Mouse (Mus musculus) retina, adult 2 months (tissue): ENCODE data around the gene Zfp57.
A peak's percentile ranks its signal among the peaks of the same experiment; 100 is the strongest.
"Not testable (repeated sequence)": the region's sequence is repeated elsewhere in the genome, so short reads cannot be mapped to it uniquely, and the experiment has no call there.

Source experiments
- DNase-seq: peaks from one replicate; pipeline ENCODE4 v3.0.0-alpha.2; 2012; ENCODE audit warnings: low read depth, low spot score

The Zfp57 gene

GRCm38 (mm10) chr17:36995448-36995847 lies 5.5 kb upstream of the Zfp57 start:
- DNase-seq, result no peak

- DNase-seq, result peak; percentile 26
Measured at GRCm38 (mm10) chr17:36997033-36997735, 3.8 kb upstream of the Zfp57 start.

- DNase-seq, result no peak
Measured at GRCm38 (mm10) chr17:36998477-36998876, 2.5 kb upstream of the Zfp57 start.

GRCm38 (mm10) chr17:37002364-37003330 lies 1.7 kb downstream of the Zfp57 start:
- no peak for DNase-seq

- no peak for DNase-seq
Measured at GRCm38 (mm10) chr17:37003366-37003765, 2.4 kb downstream of the Zfp57 start.

GRCm38 (mm10) chr17:37008161-37008560 lies 7.2 kb downstream of the Zfp57 start:
- no peak for DNase-seq

- no peak for DNase-seq
Measured at GRCm38 (mm10) chr17:37009460-37010042, 8.6 kb downstream of the Zfp57 start.

GRCm38 (mm10) chr17:37011719-37012118 lies 10.8 kb downstream of the Zfp57 start:
- DNase-seq, result no peak

- no peak for DNase-seq
Measured at GRCm38 (mm10) chr17:37012141-37012540, 11.2 kb downstream of the Zfp57 start.

GRCm38 (mm10) chr17:37016333-37016732 lies 15.4 kb downstream of the Zfp57 start:
- no peak for DNase-seq

GRCm38 (mm10) chr17:37018328-37018727 lies 17.4 kb downstream of the Zfp57 start:
- DNase-seq, result no peak

- DNase-seq, result not testable (repeated sequence)
Measured at GRCm38 (mm10) chr17:37019242-37019641, 18.3 kb downstream of the Zfp57 start.

GRCm38 (mm10) chr17:37022628-37023576 lies 21.9 kb downstream of the Zfp57 start, which contains the start of gene Mog:
Gene Mog, minus strand, starts transcription at chr17:37023398.
- DNase-seq, result no peak

GRCm38 (mm10) chr17:37026425-37026824 lies 25.5 kb downstream of the Zfp57 start:
- no peak for DNase-seq

- DNase-seq, result no peak
Measured at GRCm38 (mm10) chr17:37027486-37027885, 26.5 kb downstream of the Zfp57 start.

- no peak for DNase-seq
Measured at GRCm38 (mm10) chr17:37028212-37028611, 27.2 kb downstream of the Zfp57 start.

GRCm38 (mm10) chr17:37028683-37029120 lies 27.7 kb downstream of the Zfp57 start:
- DNase-seq, result peak; percentile 82

GRCm38 (mm10) chr17:37029162-37029561 lies 28.2 kb downstream of the Zfp57 start:
- DNase-seq, result no peak

- no peak for DNase-seq
Measured at GRCm38 (mm10) chr17:37039127-37039894, 38.3 kb downstream of the Zfp57 start.

GRCm38 (mm10) chr17:37044651-37045244 lies 43.8 kb downstream of the Zfp57 start:
- no peak for DNase-seq
